Mouse (Mus musculus) ES-E14 (cell line): Measurements from ENCODE around the gene Aldh1l1.

Experiments used
- MAFK ChIP-seq: IDR thresholded peaks from 2 replicates; pipeline ENCODE4 v1.6.1; 2014; ENCODE audit warnings: mild to moderate bottlenecking, low read depth, low read length, inconsistent platforms; ENCODE audit not compliant: insufficient read depth
- ZC3H11A ChIP-seq: IDR thresholded peaks from 2 replicates; pipeline ENCODE4 v1.6.1; 2012; ENCODE audit warnings: low read depth, mild to moderate bottlenecking, inconsistent platforms, low read length, borderline replicate concordance

GRCm38 (mm10) chr6:90553197-90553596, 67.0 kb downstream of the Aldh1l1 start:
- no peak for TF ChIP-seq MAFK
- TF ChIP-seq ZC3H11A, result no peak
